Mouse (Mus musculus) cerebellum, adult 8-10 months (tissue): ENCODE data around the gene Neurl1a.

Experiments used
- DNase-seq: peaks from one replicate; pipeline ENCODE4 v3.0.0; 2022

Gene Neurl1a

GRCm38 (mm10) chr19:47216766-47217165 lies 38.1 kb downstream of the Neurl1a start:
- DNase-seq, result no peak

- DNase-seq, result no peak
These were observed 41.0 kb downstream of the Neurl1a start for GRCm38 (mm10) chr19:47219622-47220021.

- no peak for DNase-seq
These were observed 41.6 kb downstream of the Neurl1a start for GRCm38 (mm10) chr19:47220232-47220631.

GRCm38 (mm10) chr19:47221006-47221405 lies 42.4 kb downstream of the Neurl1a start:
- no peak for DNase-seq

- DNase-seq, result no peak
These were observed 43.0 kb downstream of the Neurl1a start for GRCm38 (mm10) chr19:47221500-47222153.

- peak; percentile 79 for DNase-seq
These were observed 43.7 kb downstream of the Neurl1a start for GRCm38 (mm10) chr19:47222154-47222840.

GRCm38 (mm10) chr19:47222841-47223557 lies 44.4 kb downstream of the Neurl1a start:
- DNase-seq, result no peak

GRCm38 (mm10) chr19:47224743-47225142 lies 46.1 kb downstream of the Neurl1a start:
- no peak for DNase-seq

GRCm38 (mm10) chr19:47225791-47226190 lies 47.2 kb downstream of the Neurl1a start:
- DNase-seq, result peak; percentile 63

GRCm38 (mm10) chr19:47228725-47229252 lies 50.2 kb downstream of the Neurl1a start:
- peak; percentile 77 for DNase-seq

- DNase-seq, result peak; percentile 83
These were observed 50.8 kb downstream of the Neurl1a start for GRCm38 (mm10) chr19:47229461-47229860.

GRCm38 (mm10) chr19:47230082-47230481 lies 51.5 kb downstream of the Neurl1a start:
- DNase-seq, result no peak

- DNase-seq, result no peak
These were observed 52.1 kb downstream of the Neurl1a start for GRCm38 (mm10) chr19:47230682-47231081.

GRCm38 (mm10) chr19:47231389-47231788 lies 52.8 kb downstream of the Neurl1a start:
- no peak for DNase-seq

GRCm38 (mm10) chr19:47232077-47232865 lies 53.7 kb downstream of the Neurl1a start:
- no peak for DNase-seq

- DNase-seq, result no peak
These were observed 54.5 kb downstream of the Neurl1a start for GRCm38 (mm10) chr19:47233087-47233486.

- DNase-seq, result peak; percentile 18
These were observed 61.5 kb downstream of the Neurl1a start for GRCm38 (mm10) chr19:47240076-47240475.

GRCm38 (mm10) chr19:47240957-47241356 lies 62.3 kb downstream of the Neurl1a start:
- no peak for DNase-seq

GRCm38 (mm10) chr19:47242227-47242626 lies 63.6 kb downstream of the Neurl1a start:
- no peak for DNase-seq

GRCm38 (mm10) chr19:47245512-47245911 lies 66.9 kb downstream of the Neurl1a start:
- peak; percentile 20 for DNase-seq

GRCm38 (mm10) chr19:47247791-47248190 lies 69.2 kb downstream of the Neurl1a start:
- peak; percentile 16 for DNase-seq

- DNase-seq, result no peak
These were observed 69.7 kb downstream of the Neurl1a start for GRCm38 (mm10) chr19:47248296-47248695.
